8 mouse cellular contexts compared by ENCODE assay signal in genomic region chr7:45744387-45744786, GRCm38 (mm10). TPM values are rescaled to one million over a fixed set of nuclear protein-coding genes. Genes with fewer than 3 reads are reported as not detected.
DNase-seq lines count a peak whose midpoint lies in the region.

No protein-coding gene starts in this region.

- DNase-seq in gastrocnemius, adult 18-20 months (ENCODE audit: low spot score) = peak; percentile 60
- no peak for DNase-seq in gastrocnemius, adult 8-10 months (ENCODE audit: low spot score in 2 of 2)
- peak; percentile 76 to 78 for DNase-seq in B cell, adult 2 months
- peak; percentile 64 for DNase-seq in c-Kit-positive CD71-negative TER-119-negative erythroid progenitor cells, embryonic 14.5 days (ENCODE audit: low read depth)
- DNase-seq in frontal cortex, postnatal 36 days (ENCODE audit: low spot score in 2 of 2) = peak; percentile 57 to 85
- peak; percentile 59 for DNase-seq in layer of hippocampus, adult 9-10 months (ENCODE audit: low spot score)
- peak; percentile 73 to 91 for DNase-seq in lung, postnatal 4 days
- peak; percentile 88 for DNase-seq in urinary bladder, postnatal 14 days (ENCODE audit: low spot score)

RNA-seq across cellular contexts. Expression of gene Spaca4, which starts 18.8 kb away (rescaled TPM):
- not detected for total RNA-seq in gastrocnemius, adult 18-20 months (2021)
- total RNA-seq in gastrocnemius, adult 8-10 months (2022) = not detected

RNA-seq across cellular contexts. Expression of gene Fam83e, which starts 23.4 kb away (rescaled TPM):
- total RNA-seq in gastrocnemius, adult 18-20 months (2021) = under 1 TPM in 1 of 2 experiments, not detected in 1; 0.18 TPM
- under 1 TPM in 2 of 4 experiments, not detected in 2; 0.10 to 0.38 TPM for total RNA-seq in gastrocnemius, adult 8-10 months (2022)

RNA-seq across cellular contexts. Expression of gene Sphk2, which starts 26.6 kb away (rescaled TPM):
- total RNA-seq in gastrocnemius, adult 18-20 months (2021) = 10 to 100 TPM; 15.2 to 15.6 TPM
- total RNA-seq in gastrocnemius, adult 8-10 months (2022) = 10 to 100 TPM; 10.6 to 15.0 (median 13.0) TPM

RNA-seq across cellular contexts. Expression of gene Rpl18, which starts 29.1 kb away (rescaled TPM):
- 100 to 1,000 TPM; 442 to 461 TPM for total RNA-seq in gastrocnemius, adult 18-20 months (2021)
- total RNA-seq in gastrocnemius, adult 8-10 months (2022) = 100 to 1,000 TPM; 479 to 609 (median 594) TPM

RNA-seq across cellular contexts. Expression of gene Lmtk3, which starts 39.2 kb away (rescaled TPM):
- total RNA-seq in gastrocnemius, adult 18-20 months (2021) = not detected
- not detected for total RNA-seq in gastrocnemius, adult 8-10 months (2022)

Comparison
In these comparisons a context has a peak if more than half of its experiments do, and no peak if none do; other contexts are left out.
1. DNase-seq: peak in gastrocnemius, adult 18-20 months (single experiment), B cell, adult 2 months (2 of 2), c-Kit-positive CD71-negative TER-119-negative erythroid progenitor cells, embryonic 14.5 days (single experiment), frontal cortex, postnatal 36 days (2 of 2), layer of hippocampus, adult 9-10 months (single experiment), lung, postnatal 4 days (2 of 2) and urinary bladder, postnatal 14 days (single experiment); none in gastrocnemius, adult 8-10 months (0 of 2).